Comparison of ENCODE assay signal across 8 mouse cellular contexts in genomic region chr1:179548220-179548619, GRCm38 (mm10). TPM values are rescaled to one million over a fixed set of nuclear protein-coding genes. Genes with fewer than 3 reads are reported as not detected.
A peak's percentile ranks its signal among the peaks of the same experiment; 100 is the strongest.
DNase-seq lines count a peak whose midpoint lies in the region; ATAC-seq and TF ChIP-seq lines count a peak whose summit lies in the region.
"Had no signal": no experiment of that assay in that cellular context is flagged by ENCODE, and none has a peak within 500 bp of the region (broad histone marks: within the 10 kb centered on the region; RNA-seq: fewer than 3 reads in every experiment).

No protein-coding gene starts in this region.

- peak overlapping the region; percentile 8; the same call in 1 of the 2 replicates for H3K4me3 ChIP-seq in heart, embryonic 11.5 days (ENCODE audit: low read depth, low read length)
- 0 out of 2 replicates have a peak overlapping the region, but pooled peaks have one; percentile 1 for H3K4me3 ChIP-seq in ES-Bruce4 (ENCODE audit: low read depth, low read length)
- no peak overlapping the region for H3K4me3 ChIP-seq in embryonic facial prominence, embryonic 11.5 days (ENCODE audit: low read depth, low read length)
- H3K4me3 ChIP-seq in midbrain, embryonic 14.5 days (replicated peaks; ENCODE audit: low read depth, low read length): no peak overlapping the region
- no peak overlapping the region for H3K4me3 ChIP-seq in layer of hippocampus, adult 2 months

- H3K36me3 ChIP-seq in heart, embryonic 11.5 days (ENCODE audit: control insufficient read depth, insufficient read depth, low read length): no peaks in the 10 kb centered on the region
- 0 out of 2 replicates have a peak, but pooled peaks cover 4% of the 10 kb centered on the region for H3K36me3 ChIP-seq in ES-Bruce4 (ENCODE audit: control insufficient read depth, insufficient read depth, low read length, poor library complexity, severe bottlenecking)
- no peaks in the 10 kb centered on the region for H3K36me3 ChIP-seq in embryonic facial prominence, embryonic 11.5 days (replicated peaks; ENCODE audit: control insufficient read depth, insufficient read depth, low read depth, low read length)
- peaks cover 4% of the 10 kb centered on the region; the same call in 1 of the 2 replicates for H3K36me3 ChIP-seq in midbrain, embryonic 14.5 days (ENCODE audit: control insufficient read depth, insufficient read depth, low read length)

- peaks cover 17% of the 10 kb centered on the region for H3K4me1 ChIP-seq in heart, embryonic 11.5 days (ENCODE audit: control insufficient read depth, insufficient read depth, low read length)
- peaks cover 3% of the 10 kb centered on the region for H3K4me1 ChIP-seq in ES-Bruce4 (ENCODE audit: control insufficient read depth, insufficient read depth, low read length)
- no peaks in the 10 kb centered on the region for H3K4me1 ChIP-seq in embryonic facial prominence, embryonic 11.5 days (ENCODE audit: control insufficient read depth, insufficient read depth, low read length)
- H3K4me1 ChIP-seq in midbrain, embryonic 14.5 days (ENCODE audit: control insufficient read depth, insufficient read depth, low read length): peaks cover 22% of the 10 kb centered on the region

- H3K9me3 ChIP-seq in heart, embryonic 11.5 days (replicated peaks; ENCODE audit: control insufficient read depth, low read length): no peaks in the 10 kb centered on the region
- H3K9me3 ChIP-seq in ES-Bruce4 (replicated peaks; ENCODE audit: control insufficient read depth, insufficient read depth, low read length, poor library complexity, severe bottlenecking): no peaks in the 10 kb centered on the region
- H3K9me3 ChIP-seq in embryonic facial prominence, embryonic 11.5 days (replicated peaks; ENCODE audit: control insufficient read depth, low read length): no peaks in the 10 kb centered on the region
- no peaks in the 10 kb centered on the region for H3K9me3 ChIP-seq in midbrain, embryonic 14.5 days (ENCODE audit: control insufficient read depth, low read length)

- H3K27me3 ChIP-seq in heart, embryonic 11.5 days (ENCODE audit: control insufficient read depth, insufficient read depth, low read length): no peaks in the 10 kb centered on the region
- no peaks in the 10 kb centered on the region for H3K27me3 ChIP-seq in ES-Bruce4 (ENCODE audit: control insufficient read depth, insufficient read depth, low read length, poor library complexity, severe bottlenecking)
- H3K27me3 ChIP-seq in embryonic facial prominence, embryonic 11.5 days (ENCODE audit: control insufficient read depth, insufficient read depth, low read length): no peaks in the 10 kb centered on the region
- H3K27me3 ChIP-seq in midbrain, embryonic 14.5 days (ENCODE audit: control insufficient read depth, insufficient read depth, low read length): no peaks in the 10 kb centered on the region

- peak overlapping the region; percentile 84 for H3K4me2 ChIP-seq in heart, embryonic 11.5 days
- no peak overlapping the region for H3K4me2 ChIP-seq in embryonic facial prominence, embryonic 11.5 days (ENCODE audit: low read depth, low read length)
- H3K4me2 ChIP-seq in midbrain, embryonic 14.5 days (ENCODE audit: low read length): peak overlapping the region; percentile 53; the same call in 1 of the 2 replicates

- ATAC-seq in heart, embryonic 11.5 days (replicated peaks; ENCODE audit: insufficient number of reproducible peaks, low FRiP score, low TSS enrichment): no peak
- ATAC-seq in embryonic facial prominence, embryonic 11.5 days (replicated peaks; ENCODE audit: insufficient number of reproducible peaks, low FRiP score, low TSS enrichment, low read depth): no peak
- ATAC-seq in midbrain, embryonic 14.5 days (ENCODE audit: low FRiP score, low TSS enrichment): no peak
- ATAC-seq: intestine, postnatal 0 days had no signal

- TF ChIP-seq CTCF in ES-Bruce4 (IDR thresholded peaks at IDR 0.05; ENCODE audit: low read depth, low read length): no peak
- TF ChIP-seq CTCF in layer of hippocampus, adult 2 months (conservative IDR thresholded peaks at IDR 0.05): no peak

- intact Hi-C loops in heart, postnatal 25 days (cut with DNase I): loop anchor here (5.0 kb wide), 1 partner anchor 39 kb away; no protein-coding TSS in a partner anchor

- WGBS in heart, embryonic 11.5 days (ENCODE audit: insufficient replicate concordance): 69% methylated on average over 11 of the region's 11 CpGs
- 64% methylated on average over 11 of the region's 11 CpGs for WGBS in embryonic facial prominence, embryonic 11.5 days
- 82% methylated on average over 11 of the region's 11 CpGs for WGBS in midbrain, embryonic 14.5 days

- H3K9ac ChIP-seq in heart, embryonic 11.5 days (ENCODE audit: low read depth, low read length): no peak overlapping the region
- no peak overlapping the region for H3K9ac ChIP-seq in ES-Bruce4 (ENCODE audit: low read depth, poor library complexity, severe bottlenecking)
- 0 out of 2 replicates have a peak overlapping the region, but pooled peaks have one; percentile 2 for H3K9ac ChIP-seq in embryonic facial prominence, embryonic 11.5 days (replicated peaks; ENCODE audit: low read length)
- H3K9ac ChIP-seq in midbrain, embryonic 14.5 days (replicated peaks; ENCODE audit: low read length): no peak overlapping the region; the same call in 1 of the 2 replicates

- TF ChIP-seq EP300 in ES-Bruce4 (IDR thresholded peaks at IDR 0.05; ENCODE audit: insufficient read depth, low read depth, low read length): no peak

- 0 out of 2 replicates have a peak overlapping the region, but pooled peaks have one; percentile 15 for H3K27ac ChIP-seq in heart, embryonic 11.5 days (ENCODE audit: low read depth, low read length)
- H3K27ac ChIP-seq in ES-Bruce4 (ENCODE audit: insufficient read depth, low read length): no peak overlapping the region
- H3K27ac ChIP-seq in embryonic facial prominence, embryonic 11.5 days (replicated peaks; ENCODE audit: low read depth, low read length): no peak overlapping the region
- no peak overlapping the region for H3K27ac ChIP-seq in midbrain, embryonic 14.5 days (replicated peaks; ENCODE audit: low read depth, low read length)
- H3K27ac ChIP-seq in layer of hippocampus, adult 2 months: no peak overlapping the region

- TF ChIP-seq POLR2A in ES-Bruce4 (IDR thresholded peaks at IDR 0.05; ENCODE audit: insufficient read depth, low read length): no peak

- no peak for DNase-seq in heart, postnatal 25 days (ENCODE audit: low spot score)
- DNase-seq in embryonic facial prominence, embryonic 11.5 days (ENCODE audit: low spot score): no peak
- no peak for DNase-seq in midbrain, embryonic 14.5 days
- DNase-seq in frontal cortex, adult 2 months (ENCODE audit: extremely low spot score in 1 of 2, low spot score in 1 of 2): no peak
- no peak for DNase-seq in layer of hippocampus, adult 2 months (ENCODE audit: low spot score in 2 of 2)

RNA-seq across cellular contexts. Expression of gene Cnst, which starts 2.0 kb away (rescaled TPM):
- polyA plus RNA-seq in heart, embryonic 11.5 days (2014; fragmentation: Nextera tagmentation; extraction: Ambion mirVana): 13.2 and 17.1 TPM in 2 replicates
- total RNA-seq in heart, postnatal 25 days (2021): 10 to 100 TPM; 42.8 to 47.2 TPM
- polyA plus RNA-seq in ES-Bruce4 (2011; ENCODE audit: insufficient read depth, insufficient read length, low read depth, missing spikeins): 10.2 and 11.6 TPM in 2 replicates
- 20.1 and 21.4 TPM in 2 replicates for polyA plus RNA-seq in embryonic facial prominence, embryonic 11.5 days (2014; fragmentation: Nextera tagmentation; extraction: Ambion mirVana)
- 20.7 and 28.0 TPM in 2 replicates for polyA plus RNA-seq in midbrain, embryonic 14.5 days (2014; fragmentation: Nextera tagmentation; extraction: Ambion mirVana)
- polyA plus RNA-seq in frontal cortex, adult 2 months (2012; rRNA removed): 24.6 and 26.5 TPM in 2 replicates
- total RNA-seq in layer of hippocampus, adult 2 months (2021): 10 to 100 TPM; 31.9 to 34.4 TPM

RNA-seq across cellular contexts. Expression of gene Tfb2m, which starts 2.2 kb away (rescaled TPM):
- 20.7 and 30.6 TPM in 2 replicates for polyA plus RNA-seq in heart, embryonic 11.5 days (2014; fragmentation: Nextera tagmentation; extraction: Ambion mirVana)
- total RNA-seq in heart, postnatal 25 days (2021): 10 to 100 TPM; 47.2 to 47.9 TPM
- 23.1 and 26.5 TPM in 2 replicates for polyA plus RNA-seq in ES-Bruce4 (2011; ENCODE audit: insufficient read depth, insufficient read length, low read depth, missing spikeins)
- polyA plus RNA-seq in embryonic facial prominence, embryonic 11.5 days (2014; fragmentation: Nextera tagmentation; extraction: Ambion mirVana): 29.7 and 38.5 TPM in 2 replicates
- 28.4 and 32.6 TPM in 2 replicates for polyA plus RNA-seq in midbrain, embryonic 14.5 days (2014; fragmentation: Nextera tagmentation; extraction: Ambion mirVana)
- 20.3 and 22.2 TPM in 2 replicates for polyA plus RNA-seq in frontal cortex, adult 2 months (2012; rRNA removed)
- total RNA-seq in layer of hippocampus, adult 2 months (2021): 10 to 100 TPM; 21.0 to 24.8 TPM

RNA-seq across cellular contexts. Expression of gene Smyd3, which starts 30.4 kb away (rescaled TPM):
- polyA plus RNA-seq in heart, embryonic 11.5 days (2014; fragmentation: Nextera tagmentation; extraction: Ambion mirVana): 12.2 and 12.6 TPM in 2 replicates
- total RNA-seq in heart, postnatal 25 days (2021): 1 to 10 TPM; 5.6 to 6.0 TPM
- polyA plus RNA-seq in ES-Bruce4 (2011; ENCODE audit: insufficient read depth, insufficient read length, low read depth, missing spikeins): 40.2 and 44.0 TPM in 2 replicates
- polyA plus RNA-seq in embryonic facial prominence, embryonic 11.5 days (2014; fragmentation: Nextera tagmentation; extraction: Ambion mirVana): 26.3 and 26.9 TPM in 2 replicates
- 14.4 and 21.5 TPM in 2 replicates for polyA plus RNA-seq in midbrain, embryonic 14.5 days (2014; fragmentation: Nextera tagmentation; extraction: Ambion mirVana)
- polyA plus RNA-seq in frontal cortex, adult 2 months (2012; rRNA removed): 14.9 and 16.8 TPM in 2 replicates
- total RNA-seq in layer of hippocampus, adult 2 months (2021): 10 to 100 TPM; 21.1 to 24.5 TPM

Comparison
In these comparisons a context has a peak if more than half of its experiments do, and no peak if none do; other contexts are left out.
1. H3K4me3 ChIP-seq: peak in heart, embryonic 11.5 days (single experiment) and ES-Bruce4 (single experiment); none in embryonic facial prominence, embryonic 11.5 days (single experiment), midbrain, embryonic 14.5 days (single experiment) and layer of hippocampus, adult 2 months (single experiment).